Mouse (Mus musculus) liver, adult 2 months (tissue): ENCODE measurements around the gene Dhrs9.

Experiments
- CTCF ChIP-seq: fragments of 200-500 bp; IDR thresholded peaks from 2 replicates; pipeline ENCODE4 v1.5.1; 2011; ENCODE audit warnings: low read depth, low read length, control low read depth
- POLR2A ChIP-seq: fragments of 200-500 bp; IDR thresholded peaks from 2 replicates; pipeline ENCODE4 v1.6.1; 2011; ENCODE audit warnings: low read length, control low read depth; ENCODE audit not compliant: insufficient read depth; ENCODE audit errors: extremely low read depth

- TF ChIP-seq CTCF (no peak), POLR2A (no peak)
These were observed 34.8 kb downstream of the Dhrs9 start for GRCm38 (mm10) chr2:69415070-69415469.
